Mouse (Mus musculus) hindlimb bud, embryonic 11.5 days (tissue): ENCODE measurements at regions not wholly inside any gene's neighbourhood (a gene's known extent, or its start where the extent isn't known, plus 50 kb on each side); places are given as distances from the start of the nearest gene placed in this dataset.

Source experiments
- DNase-seq: peaks from one replicate; pipeline ENCODE4 v3.0.0-alpha.2; 2012; ENCODE audit warnings: low read depth, low spot score; ENCODE audit errors: extremely low spot score

- no peak for DNase-seq
These were observed 52.8 kb upstream of the Tmem178 start for GRCm38 (mm10) chr17:80891656-80892055.

- DNase-seq = no peak
These were observed 55.3 kb upstream of the Tmem178 start for GRCm38 (mm10) chr17:80889095-80889494.

- DNase-seq = no peak
These were observed 56.7 kb upstream of the Tmem178 start for GRCm38 (mm10) chr17:80887749-80888119.

GRCm38 (mm10) chr17:80887021-80887748, 57.2 kb upstream of the Tmem178 start:
- DNase-seq = peak; percentile 88

GRCm38 (mm10) chr17:80886211-80886701, 58.2 kb upstream of the Tmem178 start:
- DNase-seq = no peak

- no peak for DNase-seq
These were observed 58.7 kb upstream of the Tmem178 start for GRCm38 (mm10) chr17:80885706-80886105.

- no peak for DNase-seq
These were observed 59.5 kb upstream of the Tmem178 start for GRCm38 (mm10) chr17:80884886-80885285.

- DNase-seq = no peak
These were observed 62.0 kb upstream of the Tmem178 start for GRCm38 (mm10) chr17:80882476-80882875.

- no peak for DNase-seq
These were observed 64.1 kb upstream of the Tmem178 start for GRCm38 (mm10) chr17:80880325-80880724.

GRCm38 (mm10) chr17:80875352-80876044, 68.9 kb upstream of the Tmem178 start:
- no peak for DNase-seq

- no peak for DNase-seq
These were observed 73.5 kb upstream of the Tmem178 start for GRCm38 (mm10) chr17:80870965-80871364.

- DNase-seq = no peak
These were observed 82.1 kb upstream of the Tmem178 start for GRCm38 (mm10) chr17:80862338-80862737.

- DNase-seq = no peak
These were observed 97.2 kb upstream of the Tmem178 start for GRCm38 (mm10) chr17:80846996-80847810.

GRCm38 (mm10) chr17:80845349-80845748, 99.1 kb upstream of the Tmem178 start:
- no peak for DNase-seq

GRCm38 (mm10) chr17:80841903-80842302, 102.5 kb upstream of the Tmem178 start:
- DNase-seq = no peak

GRCm38 (mm10) chr17:80840896-80841295, 103.5 kb upstream of the Tmem178 start:
- no peak for DNase-seq

GRCm38 (mm10) chr17:80840452-80840851, 104.0 kb upstream of the Tmem178 start:
- no peak for DNase-seq

GRCm38 (mm10) chr17:80834701-80835100, 106.4 kb upstream of the Map4k3 start:
- DNase-seq = no peak

GRCm38 (mm10) chr17:80834176-80834517, 105.9 kb upstream of the Map4k3 start:
- DNase-seq = no peak

GRCm38 (mm10) chr17:80833355-80834175, 105.3 kb upstream of the Map4k3 start:
- no peak for DNase-seq

GRCm38 (mm10) chr17:80831686-80832085, 103.4 kb upstream of the Map4k3 start:
- DNase-seq = no peak
